Mouse (Mus musculus): ENCODE measurements around the gene Dnlz. TPM values are rescaled to one million over a fixed set of nuclear protein-coding genes. Genes with fewer than 3 reads are reported as not detected.
A peak's percentile ranks its signal among the peaks of the same experiment; 100 is the strongest.

Dnlz gene
- polyA plus RNA-seq, 1 experiment from 2014 or later = 25.4 TPM

GRCm38 (mm10) chr2:26380131-26380771, 28.3 kb upstream of the Dnlz start, which contains the start of gene Snapc4:
Snapc4 (minus strand) TSS chr2:26380653.
- Histone ChIP-seq H3K27ac (peak within 1 kb of the TSS; percentile 75), H3K4me2 (peak within 1 kb of the TSS; percentile 84), H3K9me3 (no peaks in the 10 kb centered on the region), H3K36me3 (peaks cover 71% of the 10 kb centered on the region), H3K4me3 (peak within 1 kb of the TSS; percentile 81), H3K27me3 (no peaks in the 10 kb centered on the region), H3K4me1 (peaks cover 9% of the 10 kb centered on the region; the same call in 1 of the 2 replicates), H3K9ac (peak within 1 kb of the TSS; percentile 77)
- ATAC-seq (ENCODE audit: insufficient number of reproducible peaks, low FRiP score, low TSS enrichment, low read depth) = peak; percentile 79; the same call in 1 of the 2 replicates
- WGBS = under 1% methylated on average over 38 of the region's 38 CpGs

- Histone ChIP-seq H3K27me3 (no peaks in the 10 kb centered on the region), H3K36me3 (peaks cover 96% of the 10 kb centered on the region), H3K27ac (no peak overlapping the region), H3K4me1 (no peaks in the 10 kb centered on the region), H3K4me3 (no peak overlapping the region), H3K9me3 (no peaks in the 10 kb centered on the region), H3K4me2 (no peak overlapping the region), H3K9ac (no peak overlapping the region)
- 94% methylated on average over 8 of the region's 8 CpGs for WGBS
- no peak for ATAC-seq (ENCODE audit: insufficient number of reproducible peaks, low FRiP score, low TSS enrichment, low read depth)
These were observed 20.5 kb upstream of the Dnlz start for GRCm38 (mm10) chr2:26372396-26372795.

DNA sequence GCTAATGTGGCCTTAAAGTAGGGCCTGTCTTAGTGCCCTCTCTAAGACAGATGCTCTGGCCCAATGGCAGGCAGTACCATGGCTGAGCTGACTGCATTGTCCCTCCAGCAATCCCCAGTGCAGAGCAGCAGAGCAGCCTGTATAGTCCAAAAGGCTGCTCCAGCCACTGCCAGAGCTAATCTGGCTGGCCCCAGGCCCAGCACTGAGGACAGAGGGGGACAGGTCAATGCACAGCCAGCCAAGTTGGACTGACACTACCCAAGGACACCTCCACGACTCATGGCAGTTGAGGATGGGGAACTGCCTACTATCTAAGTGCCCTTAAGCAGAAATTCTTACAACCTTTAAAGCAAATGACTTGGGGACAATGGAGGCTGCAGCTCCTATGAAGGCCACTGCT, 16.7 kb upstream of the Dnlz start:
- Histone ChIP-seq H3K4me2 (no peak overlapping the region), H3K36me3 (peaks cover 97% of the 10 kb centered on the region), H3K27ac (no peak overlapping the region), H3K4me1 (peaks cover 12% of the 10 kb centered on the region), H3K27me3 (no peaks in the 10 kb centered on the region), H3K9me3 (no peaks in the 10 kb centered on the region), H3K4me3 (no peak overlapping the region), H3K9ac (no peak overlapping the region)
- ATAC-seq (ENCODE audit: insufficient number of reproducible peaks, low FRiP score, low TSS enrichment, low read depth) = no peak
- WGBS = 70% methylated on average over 1 of the region's 1 CpGs

DNA sequence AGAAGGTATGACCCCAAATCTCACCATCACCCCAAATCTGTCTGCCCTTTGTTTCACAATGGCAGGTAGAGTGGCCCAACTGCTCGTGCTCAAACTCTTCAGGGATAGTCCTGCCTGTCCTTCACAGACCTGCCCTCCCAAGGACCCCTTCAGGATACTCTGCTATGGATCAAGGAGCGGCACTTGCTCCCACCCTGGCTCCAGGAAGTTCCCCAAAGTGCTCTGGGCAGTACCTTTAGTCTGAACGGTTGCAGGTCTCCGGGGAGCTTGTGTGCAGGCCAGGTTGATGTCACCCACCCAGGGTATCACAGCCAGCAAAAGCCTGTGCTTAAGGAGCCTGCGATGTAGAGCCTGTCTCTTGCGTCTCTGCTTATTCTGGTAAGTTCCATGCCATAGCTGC, 16.0 kb upstream of the Dnlz start:
- Histone ChIP-seq H3K36me3 (peaks cover 97% of the 10 kb centered on the region), H3K4me1 (peaks cover 12% of the 10 kb centered on the region), H3K4me2 (no peak overlapping the region), H3K27ac (no peak overlapping the region), H3K9ac (no peak overlapping the region), H3K27me3 (no peaks in the 10 kb centered on the region), H3K9me3 (no peaks in the 10 kb centered on the region), H3K4me3 (no peak overlapping the region)
- WGBS = 88% methylated on average over 6 of the region's 6 CpGs
- no peak for ATAC-seq (ENCODE audit: insufficient number of reproducible peaks, low FRiP score, low TSS enrichment, low read depth)

- no peaks in the 10 kb centered on the region for H3K9me3 ChIP-seq
- H3K36me3 ChIP-seq = peaks cover 79% of the 10 kb centered on the region
- no peak for ATAC-seq (ENCODE audit: insufficient number of reproducible peaks, low FRiP score, low TSS enrichment, low read depth)
- H3K27me3 ChIP-seq = no peaks in the 10 kb centered on the region
- 63% methylated on average over 10 of the region's 10 CpGs for WGBS
- H3K27ac ChIP-seq = peak overlapping the region; percentile 38
- peaks cover 12% of the 10 kb centered on the region for H3K4me1 ChIP-seq
- no peak overlapping the region for H3K4me3 ChIP-seq
- no peak overlapping the region for H3K4me2 ChIP-seq
- H3K9ac ChIP-seq = no peak overlapping the region
These were observed 13.0 kb upstream of the Dnlz start for GRCm38 (mm10) chr2:26364738-26365465.

DNA sequence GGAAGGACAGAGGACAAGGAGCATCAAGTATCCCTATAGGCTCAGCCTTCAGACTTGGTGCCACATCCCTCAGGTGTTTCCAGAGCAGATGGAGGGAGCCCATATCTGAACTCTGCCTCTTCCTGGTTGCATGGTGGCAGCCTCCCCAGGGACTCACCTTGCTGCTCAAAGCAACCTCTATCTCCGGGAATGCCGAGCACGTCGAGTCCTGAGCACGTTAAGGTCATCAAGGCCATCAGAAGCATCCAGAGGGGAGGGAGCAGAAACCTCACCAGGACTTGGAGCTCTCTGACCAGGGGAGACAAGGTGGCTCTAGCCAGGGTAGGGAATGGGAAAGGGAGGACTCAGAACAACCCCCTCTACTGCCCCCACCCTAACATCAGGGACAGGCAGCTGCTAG, 11.6 kb upstream of the Dnlz start:
- 81% methylated on average over 5 of the region's 5 CpGs for WGBS
- no peaks in the 10 kb centered on the region for H3K9me3 ChIP-seq
- no peak overlapping the region for H3K4me2 ChIP-seq
- no peak for ATAC-seq (ENCODE audit: insufficient number of reproducible peaks, low FRiP score, low TSS enrichment, low read depth)
- no peaks in the 10 kb centered on the region for H3K27me3 ChIP-seq
- H3K36me3 ChIP-seq = peaks cover 65% of the 10 kb centered on the region
- H3K9ac ChIP-seq = no peak overlapping the region
- H3K27ac ChIP-seq = no peak overlapping the region
- peaks cover 12% of the 10 kb centered on the region for H3K4me1 ChIP-seq
- no peak overlapping the region for H3K4me3 ChIP-seq

DNA sequence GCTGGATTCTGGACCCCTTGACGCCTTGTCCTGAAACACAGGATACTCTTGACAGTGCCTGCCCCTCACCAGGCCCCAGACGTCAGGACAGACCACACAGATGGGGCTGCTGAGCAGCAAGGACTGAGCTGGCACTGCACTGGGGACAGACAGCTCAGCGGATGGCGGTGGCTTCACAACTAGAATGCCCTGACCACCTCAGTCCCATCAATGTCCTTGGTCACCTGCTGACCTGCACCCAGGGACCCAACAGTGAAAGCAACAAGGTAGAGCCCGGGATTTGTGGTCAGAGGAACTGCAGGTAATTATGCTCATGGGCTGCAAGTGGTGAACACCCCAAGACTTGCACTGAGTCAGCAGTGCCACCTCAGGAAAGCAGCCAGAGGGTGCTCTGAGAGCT, 11.1 kb upstream of the Dnlz start:
- Histone ChIP-seq H3K27me3 (no peaks in the 10 kb centered on the region), H3K9ac (no peak overlapping the region), H3K4me2 (no peak overlapping the region), H3K36me3 (peaks cover 60% of the 10 kb centered on the region), H3K4me3 (no peak overlapping the region), H3K27ac (no peak overlapping the region), H3K4me1 (peaks cover 12% of the 10 kb centered on the region), H3K9me3 (no peaks in the 10 kb centered on the region)
- no peak for ATAC-seq (ENCODE audit: insufficient number of reproducible peaks, low FRiP score, low TSS enrichment, low read depth)
- WGBS = 80% methylated on average over 5 of the region's 5 CpGs

- 46% methylated on average over 3 of the region's 3 CpGs for WGBS
- no peak within 1 kb of the TSS for H3K27ac ChIP-seq
- ATAC-seq (ENCODE audit: insufficient number of reproducible peaks, low FRiP score, low TSS enrichment, low read depth) = no peak
- no peak within 1 kb of the TSS for H3K4me3 ChIP-seq
- peaks cover 12% of the 10 kb centered on the region for H3K4me1 ChIP-seq
- no peak within 1 kb of the TSS for H3K4me2 ChIP-seq
- H3K9ac ChIP-seq = no peak within 1 kb of the TSS
- H3K27me3 ChIP-seq = no peaks in the 10 kb centered on the region
- H3K36me3 ChIP-seq = peaks cover 38% of the 10 kb centered on the region
- H3K9me3 ChIP-seq = no peaks in the 10 kb centered on the region
These were observed 8.9 kb upstream of the Dnlz start, which contains the start of gene Card9 for GRCm38 (mm10) chr2:26360772-26361171. Card9 (minus strand) TSS chr2:26360918.

- H3K27me3 ChIP-seq = no peaks in the 10 kb centered on the region
These were observed 8.1 kb upstream of the Dnlz start for GRCm38 (mm10) chr2:26359983-26360382.

GRCm38 (mm10) chr2:26358667-26359320, 6.9 kb upstream of the Dnlz start:
- WGBS = 81% methylated on average over 13 of the region's 13 CpGs
- no peak overlapping the region for H3K4me3 ChIP-seq

More at GRCm38 (mm10) chr2:26359983-26360382, 8.1 kb upstream of the Dnlz start:
- Histone ChIP-seq H3K27ac (no peak overlapping the region), H3K36me3 (peaks cover 30% of the 10 kb centered on the region), H3K9ac (no peak overlapping the region), H3K9me3 (no peaks in the 10 kb centered on the region), H3K4me1 (peaks cover 7% of the 10 kb centered on the region), H3K4me2 (no peak overlapping the region), H3K4me3 (no peak overlapping the region)
- no peak for ATAC-seq (ENCODE audit: insufficient number of reproducible peaks, low FRiP score, low TSS enrichment, low read depth)
- WGBS = 84% methylated on average over 6 of the region's 6 CpGs

DNA sequence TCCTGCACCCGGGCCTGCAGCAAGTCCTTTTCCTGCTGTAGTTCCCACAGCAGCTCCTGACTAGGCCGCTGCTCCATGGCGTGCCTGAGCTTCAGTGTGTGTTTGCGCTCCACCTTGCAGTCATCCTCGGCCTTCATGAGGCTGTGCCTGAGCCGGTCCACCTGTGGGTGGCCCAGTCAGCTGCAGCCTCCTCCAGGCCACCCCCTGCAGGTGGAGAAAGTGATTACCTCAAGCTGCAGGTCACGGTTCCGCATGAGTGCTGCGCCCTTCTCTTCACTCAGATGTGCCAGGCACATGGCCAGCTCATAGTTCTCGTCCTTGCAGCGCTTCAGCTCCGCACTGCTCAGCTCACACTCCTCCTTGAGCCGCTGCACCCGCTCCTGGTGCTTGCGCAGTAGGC, 5.6 kb upstream of the Dnlz start:
- WGBS = 55% methylated on average over 15 of the region's 15 CpGs
- ATAC-seq (ENCODE audit: insufficient number of reproducible peaks, low FRiP score, low TSS enrichment, low read depth) = no peak

More at GRCm38 (mm10) chr2:26358667-26359320, 6.9 kb upstream of the Dnlz start:
- Histone ChIP-seq H3K36me3 (peaks cover 18% of the 10 kb centered on the region), H3K4me1 (no peaks in the 10 kb centered on the region), H3K4me2 (no peak overlapping the region), H3K27ac (no peak overlapping the region), H3K9ac (no peak overlapping the region), H3K9me3 (no peaks in the 10 kb centered on the region), H3K27me3 (no peaks in the 10 kb centered on the region)
- no peak for ATAC-seq (ENCODE audit: insufficient number of reproducible peaks, low FRiP score, low TSS enrichment, low read depth)

GRCm38 (mm10) chr2:26356678-26357077, 4.8 kb upstream of the Dnlz start:
- no peak for ATAC-seq (ENCODE audit: insufficient number of reproducible peaks, low FRiP score, low TSS enrichment, low read depth)
- H3K36me3 ChIP-seq = 0 out of 2 replicates have a peak, but pooled peaks cover 3% of the 10 kb centered on the region
- no peak overlapping the region for H3K27ac ChIP-seq
- H3K9ac ChIP-seq = no peak overlapping the region
- peaks cover 12% of the 10 kb centered on the region for H3K4me1 ChIP-seq
- no peak overlapping the region for H3K4me3 ChIP-seq
- no peaks in the 10 kb centered on the region for H3K27me3 ChIP-seq
- no peaks in the 10 kb centered on the region for H3K9me3 ChIP-seq
- H3K4me2 ChIP-seq = no peak overlapping the region
- WGBS = 72% methylated on average over 7 of the region's 7 CpGs

More for the DNA sequence above, 5.6 kb upstream of the Dnlz start:
- Histone ChIP-seq H3K36me3 (peaks cover 5% of the 10 kb centered on the region; the same call in 1 of the 2 replicates), H3K9me3 (no peaks in the 10 kb centered on the region), H3K9ac (no peak overlapping the region), H3K4me2 (no peak overlapping the region), H3K27ac (no peak overlapping the region), H3K27me3 (no peaks in the 10 kb centered on the region), H3K4me3 (no peak overlapping the region), H3K4me1 (peaks cover 9% of the 10 kb centered on the region)
